In the genomic region with DNA sequence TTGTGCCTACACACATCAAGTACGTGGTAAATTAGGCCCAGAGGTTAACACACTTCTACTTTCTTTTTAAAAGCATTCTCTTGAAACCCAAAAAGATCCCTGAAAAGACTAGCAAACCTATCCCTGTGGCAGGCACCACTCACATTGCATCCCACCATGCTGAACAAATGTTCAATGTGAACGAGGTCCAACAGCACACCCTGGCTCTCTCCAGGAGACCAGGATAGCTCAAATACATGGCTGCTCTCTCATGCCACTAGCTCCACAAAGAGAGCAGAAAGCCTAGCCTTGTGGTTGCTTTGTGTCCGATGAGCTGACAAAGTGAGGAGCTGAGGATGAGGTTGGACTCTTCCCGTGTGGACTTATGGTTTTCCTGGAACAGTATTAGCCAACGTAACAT, we compare ENCODE assay signal across 13 mouse cellular contexts.
"Had no signal": no experiment of that assay in that cellular context is flagged by ENCODE, and none has a peak within 500 bp of the region (broad histone marks: within the 10 kb centered on the region; RNA-seq: fewer than 3 reads in every experiment).

No protein-coding gene starts in this region.

- H3K9me3 ChIP-seq: kidney, embryonic 15.5 days; limb, embryonic 15.5 days; liver, embryonic 12.5 days; midbrain, embryonic 13.5 days; stomach, embryonic 15.5 days had no signal

- H3K4me3 ChIP-seq: kidney, embryonic 15.5 days; left cerebral cortex, adult 2 months; limb, embryonic 15.5 days; liver, embryonic 12.5 days; megakaryocyte, embryonic 14.5 days; midbrain, embryonic 13.5 days; stomach, embryonic 15.5 days had no signal

- H3K27ac ChIP-seq: kidney, embryonic 15.5 days; left cerebral cortex, adult 2 months; limb, embryonic 15.5 days; liver, embryonic 12.5 days; macrophage; midbrain, embryonic 13.5 days; stomach, embryonic 15.5 days had no signal

- DNase-seq: kidney, postnatal 14 days; lung, embryonic 14.5 days; lung, postnatal 10 days; thymus, adult 2 months; thymus, postnatal 25 days had no signal

- H3K4me2 ChIP-seq: kidney, embryonic 15.5 days; limb, embryonic 15.5 days; liver, embryonic 12.5 days; lung, embryonic 14.5 days; midbrain, embryonic 13.5 days; stomach, embryonic 15.5 days had no signal

- ATAC-seq: liver, embryonic 12.5 days; midbrain, embryonic 13.5 days had no signal

- H3K36me3 ChIP-seq: kidney, embryonic 15.5 days; limb, embryonic 15.5 days; liver, embryonic 12.5 days; midbrain, embryonic 13.5 days; stomach, embryonic 15.5 days had no signal

- H3K27me3 ChIP-seq: kidney, embryonic 15.5 days; limb, embryonic 15.5 days; liver, embryonic 12.5 days; megakaryocyte, embryonic 14.5 days; midbrain, embryonic 13.5 days; stomach, embryonic 15.5 days had no signal

- H3K9ac ChIP-seq: kidney, embryonic 15.5 days; limb, embryonic 15.5 days; liver, embryonic 12.5 days; lung, embryonic 14.5 days; midbrain, embryonic 13.5 days; stomach, embryonic 15.5 days had no signal

- H3K4me1 ChIP-seq: kidney, embryonic 15.5 days; limb, embryonic 15.5 days; liver, embryonic 12.5 days; megakaryocyte, embryonic 14.5 days; midbrain, embryonic 13.5 days; stomach, embryonic 15.5 days had no signal
